Mouse (Mus musculus): Measurements from ENCODE around the gene Drc3.

DNA sequence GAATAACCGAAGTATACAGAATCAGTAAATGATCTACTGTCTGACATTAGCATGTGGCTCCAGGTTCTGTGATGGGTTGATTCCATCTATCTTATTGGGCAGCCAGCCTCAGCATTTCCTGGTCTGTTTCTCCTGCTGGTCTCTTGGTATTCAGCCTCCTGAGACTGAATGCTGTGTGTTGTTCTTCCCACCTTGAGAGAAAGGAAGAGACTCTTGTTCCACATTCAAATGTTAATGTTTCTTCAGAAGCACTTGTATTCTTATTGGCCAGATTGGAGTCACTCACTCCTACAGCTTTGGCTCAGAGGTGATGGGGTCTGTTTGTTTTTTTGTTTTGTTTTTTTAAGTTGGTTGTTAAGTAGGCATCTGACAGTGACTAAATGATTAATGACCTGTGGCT is 69.9 kb downstream of the Drc3 start:
- no peak for TF ChIP-seq GATA1 (IDR thresholded peaks at IDR 0.05; ENCODE audit: borderline replicate concordance, low read length)
- no peak for TF ChIP-seq FLI1 (IDR thresholded peaks at IDR 0.05; ENCODE audit: low read length)
